Mouse (Mus musculus) limb, embryonic 12.5 days (tissue): ENCODE data around the gene Zfp296. TPM values are rescaled to one million over a fixed set of nuclear protein-coding genes. Genes with fewer than 3 reads are reported as not detected.

Experiments
- ATAC-seq: fragments of 200-750 bp; cut with Nextera tagmentation; 2 replicates; pipeline ENCODE4 v1.8.0; 2017; ENCODE audit warnings: low read depth, moderate TSS enrichment; ENCODE audit not compliant: insufficient number of reproducible peaks, insufficient read depth, low FRiP score, low TSS enrichment
- H3K27ac ChIP-seq: fragments of 300-500 bp; sonication (generic); 2 replicates; pipeline ENCODE4 v1.5.1; 2016; ENCODE audit warnings: mild to moderate bottlenecking, moderate library complexity
- H3K27me3 ChIP-seq: fragments of 300-500 bp; sonication (generic); 2 replicates; pipeline ENCODE4 v1.6.1; 2016; ENCODE audit warnings: mild to moderate bottlenecking, moderate library complexity
- H3K36me3 ChIP-seq: fragments of 300-500 bp; sonication (generic); 2 replicates; pipeline ENCODE4 v1.6.1; 2016; ENCODE audit warnings: mild to moderate bottlenecking, moderate library complexity
- H3K4me1 ChIP-seq: fragments of 300-500 bp; sonication (generic); replicated peaks from 2 replicates; pipeline ENCODE4 v1.6.1; 2016
- H3K4me2 ChIP-seq: fragments of 300-500 bp; sonication (generic); 2 replicates; pipeline ENCODE4 v1.6.1; 2016; ENCODE audit warnings: mild to moderate bottlenecking, moderate library complexity
- H3K4me3 ChIP-seq: fragments of 300-500 bp; sonication (generic); replicated peaks from 2 replicates; pipeline ENCODE4 v1.5.1; 2016; ENCODE audit warnings: mild to moderate bottlenecking
- H3K9ac ChIP-seq: fragments of 300-500 bp; sonication (generic); replicated peaks from 2 replicates; pipeline ENCODE4 v1.6.1; 2016; ENCODE audit warnings: mild to moderate bottlenecking, moderate library complexity
- H3K9me3 ChIP-seq: fragments of 300-500 bp; sonication (generic); 2 replicates; pipeline ENCODE4 v1.6.1; 2016; ENCODE audit warnings: mild to moderate bottlenecking, moderate library complexity
- WGBS: fragments of 180-500 bp; shearing (Covaris S2); methylation state at CpG from one replicate; pipeline ENCODE4 v1.1.7; 2016; 5-methylcytosine and 5-hydroxymethylcytosine counted together
- polyA plus RNA-seq: library from polyadenylated mRNA; unstranded; fragments of >200 nt; fragmentation: Nextera tagmentation; extraction: Ambion mirVana; gene quantifications from 2 replicates; pipeline ENCODE4 v1.2.1, GENCODE M21; 2016

The Zfp296 gene
- polyA plus RNA-seq, 1 experiment from 2014 or later, result 0.61 TPM

DNA sequence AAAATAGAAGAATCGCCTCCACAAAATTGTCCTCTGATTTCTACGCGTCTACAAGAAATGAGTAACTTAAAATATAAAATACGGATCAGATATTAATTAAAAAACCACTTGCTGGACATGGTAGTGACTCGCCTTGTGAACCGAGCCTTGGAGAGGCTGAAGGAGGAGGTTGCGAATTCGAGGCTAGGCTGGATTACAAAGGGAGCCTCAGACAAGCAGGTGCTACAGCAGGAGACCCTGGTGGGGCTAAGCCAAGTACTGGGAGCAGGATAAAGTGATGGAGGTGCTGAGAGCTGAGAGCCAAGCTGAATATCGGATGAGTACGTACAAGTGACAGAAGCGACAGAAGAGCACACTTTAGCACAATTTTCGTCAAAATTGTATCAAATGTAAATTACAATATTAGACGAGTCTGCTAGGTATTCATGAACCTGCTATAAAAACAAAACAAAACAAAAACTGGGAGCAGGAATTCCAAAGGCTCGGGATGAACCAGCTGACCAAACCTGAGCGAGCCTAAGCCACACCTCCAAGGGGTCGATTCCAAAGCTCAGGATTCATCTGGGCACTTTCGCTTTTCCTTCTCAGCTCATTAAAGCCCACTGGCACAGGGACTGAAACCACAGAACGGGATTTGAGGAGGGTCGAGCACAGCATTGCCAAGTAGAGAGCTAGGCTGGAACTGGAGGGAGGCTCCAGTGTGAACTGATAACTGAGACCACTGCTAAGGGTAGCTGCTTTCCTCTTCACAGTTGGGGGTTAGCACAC, 14.3 kb upstream of the Zfp296 start, which contains the start of gene Ppp1r37:
TSS of gene Ppp1r37 (minus strand) at position 434 of the 768 bp plus-strand sequence.
- no peak for ATAC-seq
- Histone ChIP-seq H3K4me1 (peaks cover 38% of the 10 kb centered on the region), H3K4me2 (peak within 1 kb of the TSS; percentile 91), H3K27me3 (no peaks in the 10 kb centered on the region), H3K9me3 (peaks cover 9% of the 10 kb centered on the region; the same call in 1 of the 2 replicates), H3K36me3 (peaks cover 44% of the 10 kb centered on the region), H3K9ac (peak within 1 kb of the TSS; percentile 96), H3K27ac (peak within 1 kb of the TSS; percentile 89), H3K4me3 (peak within 1 kb of the TSS; percentile 99)
- WGBS, result 2% methylated on average over 19 of the region's 19 CpGs

DNA sequence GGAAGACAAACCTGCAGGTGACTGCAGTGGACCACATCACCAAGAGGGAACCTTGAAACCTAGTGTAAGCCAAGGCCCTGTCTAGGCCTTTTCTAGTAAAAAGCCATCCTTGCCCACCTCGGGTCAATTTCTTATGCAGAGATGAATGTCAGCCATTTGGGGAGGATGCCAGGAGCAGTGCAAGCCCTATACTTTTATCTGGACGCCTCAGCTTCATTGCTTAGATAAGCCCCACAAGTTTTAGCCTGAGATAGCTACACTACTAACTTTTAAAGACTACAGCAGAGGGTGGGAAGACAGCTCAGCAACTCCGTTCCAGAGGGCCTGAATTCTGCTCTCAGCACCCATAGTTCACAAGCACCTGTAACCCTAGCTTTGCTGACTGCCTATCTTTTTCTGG, 13.2 kb upstream of the Zfp296 start:
- no peak for ATAC-seq
- Histone ChIP-seq H3K27me3 (no peaks in the 10 kb centered on the region), H3K9me3 (peaks cover 9% of the 10 kb centered on the region; the same call in 1 of the 2 replicates), H3K4me1 (peaks cover 33% of the 10 kb centered on the region), H3K4me3 (no peak overlapping the region), H3K4me2 (no peak overlapping the region), H3K27ac (no peak overlapping the region), H3K36me3 (peaks cover 44% of the 10 kb centered on the region), H3K9ac (no peak overlapping the region)
- 85% methylated on average over 3 of the region's 3 CpGs for WGBS

DNA sequence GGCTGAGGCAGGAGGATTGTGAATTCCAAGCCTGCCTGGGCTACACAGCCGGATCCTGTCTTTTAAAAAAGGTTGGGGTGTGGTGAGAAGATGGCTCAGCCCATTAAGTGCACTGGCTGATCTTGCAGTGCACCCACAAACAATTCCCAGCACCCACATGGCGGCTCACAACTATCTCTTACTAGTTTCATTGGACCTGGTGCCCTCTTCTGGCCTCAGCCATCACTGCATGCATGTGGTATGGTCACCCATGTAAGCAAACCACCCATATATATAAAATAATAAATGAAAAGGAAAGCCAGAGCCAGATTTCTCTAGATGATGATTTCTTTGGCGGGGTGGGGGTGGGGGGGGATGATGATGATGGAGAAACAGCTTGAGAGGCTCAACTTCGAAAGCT, 12.6 kb upstream of the Zfp296 start:
- H3K4me2 ChIP-seq, result no peak overlapping the region
- no peak overlapping the region for H3K4me3 ChIP-seq
- no peak for ATAC-seq
- H3K27me3 ChIP-seq, result no peaks in the 10 kb centered on the region
- WGBS, result 82% methylated on average over 4 of the region's 4 CpGs
- H3K9ac ChIP-seq, result no peak overlapping the region
- H3K4me1 ChIP-seq, result peaks cover 27% of the 10 kb centered on the region
- H3K9me3 ChIP-seq, result peaks cover 9% of the 10 kb centered on the region; the same call in 1 of the 2 replicates
- H3K36me3 ChIP-seq, result peaks cover 50% of the 10 kb centered on the region
- no peak overlapping the region for H3K27ac ChIP-seq

GRCm38 (mm10) chr7:19565803-19566202, 11.3 kb upstream of the Zfp296 start:
- WGBS, result 100% methylated on average over 2 of the region's 2 CpGs
- H3K9me3 ChIP-seq, result peaks cover 9% of the 10 kb centered on the region; the same call in 1 of the 2 replicates
- H3K27ac ChIP-seq, result no peak overlapping the region
- H3K9ac ChIP-seq, result no peak overlapping the region
- ATAC-seq, result no peak
- no peak overlapping the region for H3K4me2 ChIP-seq
- peaks cover 14% of the 10 kb centered on the region for H3K4me1 ChIP-seq
- peaks cover 63% of the 10 kb centered on the region for H3K36me3 ChIP-seq
- no peaks in the 10 kb centered on the region for H3K27me3 ChIP-seq
- no peak overlapping the region for H3K4me3 ChIP-seq

GRCm38 (mm10) chr7:19567426-19567825, 9.7 kb upstream of the Zfp296 start:
- H3K36me3 ChIP-seq, result peaks cover 65% of the 10 kb centered on the region
- ATAC-seq, result no peak
- H3K4me1 ChIP-seq, result peaks cover 18% of the 10 kb centered on the region
- H3K4me3 ChIP-seq, result no peak overlapping the region
- no peak overlapping the region for H3K4me2 ChIP-seq
- H3K27ac ChIP-seq, result no peak overlapping the region
- H3K9ac ChIP-seq, result no peak overlapping the region
- no peaks in the 10 kb centered on the region for H3K27me3 ChIP-seq
- 95% methylated on average over 8 of the region's 8 CpGs for WGBS
- peaks cover 9% of the 10 kb centered on the region; the same call in 1 of the 2 replicates for H3K9me3 ChIP-seq

- Histone ChIP-seq H3K9ac (no peak overlapping the region), H3K36me3 (peaks cover 52% of the 10 kb centered on the region), H3K4me2 (no peak overlapping the region), H3K27me3 (peaks cover 1% of the 10 kb centered on the region; the same call in 1 of the 2 replicates), H3K27ac (no peak overlapping the region), H3K4me1 (peaks cover 16% of the 10 kb centered on the region), H3K4me3 (no peak overlapping the region), H3K9me3 (peaks cover 5% of the 10 kb centered on the region; the same call in 1 of the 2 replicates)
- 77% methylated on average over 3 of the region's 3 CpGs for WGBS
- ATAC-seq, result no peak
Observed at GRCm38 (mm10) chr7:19569647-19570046, 7.4 kb upstream of the Zfp296 start.

- Histone ChIP-seq H3K4me3 (peak overlapping the region; percentile 75), H3K9me3 (no peaks in the 10 kb centered on the region), H3K36me3 (peaks cover 28% of the 10 kb centered on the region), H3K4me2 (peak overlapping the region; percentile 74), H3K27me3 (peaks cover 35% of the 10 kb centered on the region), H3K27ac (peak overlapping the region; percentile 84), H3K9ac (peak overlapping the region; percentile 88), H3K4me1 (peaks cover 29% of the 10 kb centered on the region)
- peak; percentile 50; the same call in 1 of the 2 replicates for ATAC-seq
- WGBS, result under 1% methylated on average over 53 of the region's 53 CpGs
Observed at GRCm38 (mm10) chr7:19572926-19573775, 3.9 kb upstream of the Zfp296 start.

- Histone ChIP-seq H3K9me3 (no peaks in the 10 kb centered on the region), H3K36me3 (peaks cover 22% of the 10 kb centered on the region), H3K9ac (peak overlapping the region; percentile 88), H3K4me2 (peak overlapping the region; percentile 74), H3K27me3 (peaks cover 41% of the 10 kb centered on the region), H3K27ac (peak overlapping the region; percentile 84; the same call in 1 of the 2 replicates), H3K4me1 (peaks cover 30% of the 10 kb centered on the region), H3K4me3 (peak overlapping the region; percentile 75)
- ATAC-seq, result no peak
- WGBS, result 20% methylated on average over 16 of the region's 16 CpGs
Observed at GRCm38 (mm10) chr7:19573776-19574140, 3.3 kb upstream of the Zfp296 start.

- H3K27ac ChIP-seq, result no peak overlapping the region
- H3K4me2 ChIP-seq, result no peak overlapping the region
- H3K4me3 ChIP-seq, result no peak overlapping the region
- no peak for ATAC-seq
- H3K4me1 ChIP-seq, result peaks cover 34% of the 10 kb centered on the region
- H3K27me3 ChIP-seq, result peaks cover 58% of the 10 kb centered on the region
- 73% methylated on average over 3 of the region's 3 CpGs for WGBS
- no peak overlapping the region for H3K9ac ChIP-seq
- no peaks in the 10 kb centered on the region for H3K9me3 ChIP-seq
- peaks cover 14% of the 10 kb centered on the region for H3K36me3 ChIP-seq
Observed at GRCm38 (mm10) chr7:19575559-19575958, 1.5 kb upstream of the Zfp296 start.

GRCm38 (mm10) chr7:19577877-19578414, 859 bp downstream of the Zfp296 start:
- peak overlapping the region; percentile 63 for H3K9ac ChIP-seq
- H3K4me3 ChIP-seq, result peak overlapping the region; percentile 40
- H3K9me3 ChIP-seq, result no peaks in the 10 kb centered on the region
- peaks cover 33% of the 10 kb centered on the region for H3K36me3 ChIP-seq
- peaks cover 22% of the 10 kb centered on the region for H3K4me1 ChIP-seq
- 10% methylated on average over 10 of the region's 10 CpGs for WGBS
- H3K27me3 ChIP-seq, result peaks cover 60% of the 10 kb centered on the region
- peak overlapping the region; percentile 75 for H3K4me2 ChIP-seq
- ATAC-seq, result no peak
- H3K27ac ChIP-seq, result no peak overlapping the region

DNA sequence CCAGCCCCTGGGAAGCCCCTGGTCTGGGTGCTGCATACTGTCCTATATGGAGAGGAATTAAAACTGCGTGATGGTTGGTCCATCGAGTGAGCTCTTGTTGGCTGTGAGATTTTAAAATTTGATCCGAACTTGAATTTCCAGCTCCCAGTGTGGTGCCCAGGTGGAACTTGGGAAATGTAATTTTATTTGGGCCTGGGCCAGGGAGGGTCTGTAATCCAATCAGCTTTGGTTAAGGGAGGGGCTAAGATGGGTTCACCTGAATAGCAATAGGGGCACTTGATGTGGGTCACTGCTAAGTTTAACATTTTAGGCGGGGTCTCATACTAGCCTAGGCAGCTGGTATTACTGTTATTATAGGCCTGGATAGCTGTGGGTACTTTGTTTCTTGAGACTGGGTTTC, 1.3 kb downstream of the Zfp296 start:
- no peak for ATAC-seq
- Histone ChIP-seq H3K4me2 (no peak overlapping the region), H3K9ac (no peak overlapping the region), H3K4me1 (peaks cover 22% of the 10 kb centered on the region), H3K4me3 (0 out of 2 replicates have a peak overlapping the region, but pooled peaks have one; percentile 40), H3K36me3 (peaks cover 38% of the 10 kb centered on the region), H3K27ac (no peak overlapping the region), H3K27me3 (peaks cover 60% of the 10 kb centered on the region), H3K9me3 (no peaks in the 10 kb centered on the region)
- WGBS, result 57% methylated on average over 4 of the region's 4 CpGs
